Mouse (Mus musculus) heart, adult 9 months (tissue): ENCODE measurements around the gene Pitpna.

Experiments
- DNase-seq, 2 experiments: peaks; one replicate each; pipeline ENCODE4 v3.0.0; 2022; ENCODE audit warnings: low spot score in 2 of 2

The Pitpna gene

GRCm38 (mm10) chr11:75631561-75632225 is 43.8 kb downstream of the Pitpna start:
- peak in 1 of 2 experiments; percentile 39 for DNase-seq

GRCm38 (mm10) chr11:75632921-75633320 is 45.0 kb downstream of the Pitpna start:
- no peak for DNase-seq

- no peak for DNase-seq
These were observed 46.9 kb downstream of the Pitpna start for GRCm38 (mm10) chr11:75634801-75635200.

GRCm38 (mm10) chr11:75635315-75635714 is 47.4 kb downstream of the Pitpna start:
- DNase-seq = peak; percentile 61 to 83

- DNase-seq = no peak
These were observed 55.4 kb downstream of the Pitpna start for GRCm38 (mm10) chr11:75643323-75643722.

- DNase-seq = no peak
These were observed 56.8 kb downstream of the Pitpna start for GRCm38 (mm10) chr11:75644684-75645083.

GRCm38 (mm10) chr11:75647681-75648211 is 59.8 kb downstream of the Pitpna start:
- DNase-seq = peak; percentile 53 to 67

GRCm38 (mm10) chr11:75649155-75649561 is 61.3 kb downstream of the Pitpna start:
- DNase-seq = peak; percentile 72 to 86

GRCm38 (mm10) chr11:75650311-75650710 is 62.4 kb downstream of the Pitpna start, which contains the start of gene Myo1c:
Myo1c (plus strand) TSS chr11:75650504.
- peak; percentile 80 to 88 for DNase-seq

GRCm38 (mm10) chr11:75650958-75651425 is 63.1 kb downstream of the Pitpna start:
- peak in 1 of 2 experiments; percentile 32 for DNase-seq

- peak; percentile 87 to 89 for DNase-seq
These were observed 63.7 kb downstream of the Pitpna start for GRCm38 (mm10) chr11:75651426-75652221.

GRCm38 (mm10) chr11:75652222-75652941 is 64.5 kb downstream of the Pitpna start:
- no peak for DNase-seq

- peak; percentile 37 to 41 for DNase-seq
These were observed 65.2 kb downstream of the Pitpna start for GRCm38 (mm10) chr11:75652942-75653684.

GRCm38 (mm10) chr11:75653781-75654470 is 66.0 kb downstream of the Pitpna start:
- peak; percentile 84 to 88 for DNase-seq

GRCm38 (mm10) chr11:75654471-75655390 is 66.8 kb downstream of the Pitpna start:
- DNase-seq = peak in 1 of 2 experiments; percentile 36

GRCm38 (mm10) chr11:75655621-75656545 is 68.0 kb downstream of the Pitpna start:
- DNase-seq = peak; percentile 92

GRCm38 (mm10) chr11:75656621-75657590 is 69.0 kb downstream of the Pitpna start:
- peak in 1 of 2 experiments; percentile 41 for DNase-seq
